Mouse (Mus musculus) left cerebral cortex, adult 9 months (tissue): ENCODE results near the gene Mpo.
A peak's percentile ranks its signal among the peaks of the same experiment; 100 is the strongest.

Experiments
- DNase-seq, 2 experiments: peaks; one replicate each; pipeline ENCODE4 v3.0.0; 2022; ENCODE audit warnings: low spot score in 2 of 2

Gene Mpo

GRCm38 (mm10) chr11:87758161-87758911 is 35.0 kb upstream of the Mpo start:
- no peak for DNase-seq

GRCm38 (mm10) chr11:87758957-87759608 is 34.3 kb upstream of the Mpo start:
- no peak for DNase-seq

GRCm38 (mm10) chr11:87759609-87760005 is 33.8 kb upstream of the Mpo start:
- peak; percentile 52 to 58 for DNase-seq

DNA sequence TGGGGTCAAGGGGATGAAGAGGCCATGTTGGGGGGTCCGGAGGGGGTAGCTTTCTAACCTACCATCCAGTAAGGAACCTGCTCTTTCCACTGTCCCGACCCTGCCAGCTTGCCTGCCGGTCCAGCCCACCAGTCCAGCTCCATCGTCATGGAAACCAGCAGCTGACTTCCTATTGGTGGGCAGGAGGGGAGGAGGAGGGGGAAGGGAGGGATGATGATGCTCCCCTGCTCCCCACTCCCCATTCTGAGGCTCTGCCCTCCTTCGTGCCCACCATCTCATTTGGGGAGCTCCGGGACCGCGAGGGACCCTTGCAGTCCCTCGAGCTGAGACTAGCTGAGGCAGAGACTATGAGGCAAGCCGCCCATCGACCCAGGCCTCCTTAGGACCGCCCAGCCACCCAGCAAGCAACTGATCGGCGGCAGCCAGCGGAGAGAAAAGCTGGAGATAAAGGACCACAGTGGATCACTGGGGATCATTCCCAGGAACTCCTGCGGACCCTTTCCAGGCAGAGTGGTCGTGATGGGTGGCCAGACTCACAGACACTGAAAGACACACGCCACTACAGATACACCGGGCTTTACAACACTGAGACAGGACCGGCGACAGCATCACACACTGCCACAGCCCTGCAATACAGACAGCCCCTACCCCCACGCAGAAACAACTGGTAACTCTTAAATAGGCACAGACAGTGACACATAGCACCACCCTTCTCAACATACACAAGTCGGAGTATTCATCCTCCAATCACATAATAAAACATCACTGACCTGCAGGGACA is 32.9 kb upstream of the Mpo start, which contains the start of gene Tspoap1:
Gene Tspoap1, plus strand, starts transcription at position 241 of the 781 bp plus-strand sequence.
- peak; percentile 62 to 76 for DNase-seq

DNA sequence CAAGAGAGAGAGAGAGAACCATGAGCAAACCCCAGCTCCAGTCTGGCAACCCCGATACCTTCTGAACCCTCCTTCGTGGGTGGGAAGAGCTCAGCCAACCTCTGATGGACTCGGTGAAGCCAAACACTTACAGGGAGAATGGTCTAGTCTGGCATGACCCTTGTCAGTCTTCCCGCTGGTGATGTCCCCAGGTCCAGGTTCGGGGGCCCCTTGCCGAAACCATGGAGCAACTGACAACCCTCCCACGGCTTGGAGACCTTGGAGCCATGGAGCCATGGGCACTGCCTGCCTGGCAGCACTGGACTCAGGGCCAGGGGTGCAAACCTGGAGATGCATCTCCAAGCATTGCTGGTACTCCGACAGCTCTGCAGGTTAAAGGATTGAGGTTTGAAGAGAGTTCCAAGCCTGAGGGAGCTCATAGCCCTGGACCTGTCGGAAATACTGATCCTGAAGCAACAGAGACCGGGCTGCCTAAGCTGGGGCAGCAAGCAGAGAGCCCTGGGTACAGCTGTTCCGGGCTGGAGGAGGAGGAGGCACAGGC is 32.1 kb upstream of the Mpo start:
- DNase-seq: no peak

DNA sequence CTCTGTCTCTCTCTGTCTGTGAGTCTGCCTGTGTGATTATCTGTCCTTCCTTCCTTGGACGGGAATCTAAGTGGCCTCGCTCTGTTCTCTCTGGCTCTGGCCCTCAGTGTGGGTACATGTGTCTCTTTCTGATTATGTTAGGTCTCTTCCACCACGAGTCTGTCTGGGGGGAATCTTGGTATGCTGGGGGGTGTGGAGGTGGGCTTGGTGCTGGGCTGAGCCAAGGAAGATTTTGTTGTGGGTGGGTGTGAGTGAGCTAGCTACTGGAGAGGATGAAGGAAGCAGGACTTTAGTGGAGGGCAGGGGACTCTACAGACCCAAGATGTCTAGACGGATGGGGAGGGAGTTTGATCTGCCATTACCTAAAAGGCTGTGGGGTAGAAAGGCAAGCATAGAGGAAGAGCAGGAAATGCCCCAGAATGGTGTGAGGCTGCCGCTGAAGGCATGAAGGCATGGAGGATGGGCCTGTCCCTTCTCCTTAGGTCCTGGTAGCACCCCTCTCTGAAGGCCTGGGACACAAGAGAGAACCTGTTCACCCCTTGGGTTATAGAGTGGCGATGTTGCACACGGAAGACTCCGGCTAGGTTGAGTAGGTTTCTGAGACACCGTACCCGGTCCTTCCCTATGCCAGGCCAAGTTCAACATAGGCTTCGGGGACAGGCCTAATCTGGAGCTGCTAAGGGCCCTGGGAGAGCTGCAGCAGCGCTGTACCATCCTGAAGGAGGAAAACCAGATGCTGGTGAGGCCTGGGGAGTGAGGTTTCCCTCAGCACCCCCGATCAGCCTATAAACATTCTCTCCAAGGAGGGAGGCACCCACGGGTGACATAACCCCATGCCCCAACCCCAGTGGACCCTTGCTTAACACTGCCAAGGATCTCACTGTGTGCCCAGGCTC is 31.3 kb upstream of the Mpo start:
- peak in 1 of 2 experiments; percentile 37 for DNase-seq

DNA sequence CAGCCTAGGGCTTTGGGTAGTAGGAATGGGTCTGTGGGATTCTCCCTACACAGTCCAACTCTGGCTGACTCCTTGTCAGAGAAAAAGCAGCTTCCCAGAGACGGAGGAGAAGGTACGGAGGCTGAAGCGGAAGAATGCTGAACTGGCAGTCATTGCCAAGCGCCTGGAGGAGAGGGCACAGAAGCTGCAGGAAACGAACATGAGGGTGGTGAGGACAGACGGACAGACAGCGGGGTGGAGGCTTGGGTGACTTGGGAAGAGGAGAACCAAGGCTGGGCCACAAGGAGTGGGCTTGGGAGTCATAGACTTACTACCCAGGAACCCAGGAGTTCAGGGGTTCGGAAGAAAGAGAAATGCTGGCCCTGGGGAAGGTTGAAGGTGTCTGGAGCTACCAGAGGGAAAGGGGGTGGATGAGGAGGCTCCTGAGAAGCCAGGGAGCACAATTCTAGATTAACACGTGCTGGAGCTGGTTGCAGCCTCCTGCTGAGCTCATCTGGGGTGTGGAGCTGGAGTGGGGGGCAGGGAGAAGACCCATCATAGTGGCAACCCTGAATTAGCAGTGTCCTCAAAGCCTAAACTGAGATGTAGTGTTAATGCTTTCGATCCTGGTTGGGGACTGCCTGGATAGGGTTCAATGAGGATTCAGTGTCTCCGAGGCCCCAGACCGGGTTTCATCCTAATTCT is 30.5 kb upstream of the Mpo start:
- peak; percentile 47 to 70 for DNase-seq

DNA sequence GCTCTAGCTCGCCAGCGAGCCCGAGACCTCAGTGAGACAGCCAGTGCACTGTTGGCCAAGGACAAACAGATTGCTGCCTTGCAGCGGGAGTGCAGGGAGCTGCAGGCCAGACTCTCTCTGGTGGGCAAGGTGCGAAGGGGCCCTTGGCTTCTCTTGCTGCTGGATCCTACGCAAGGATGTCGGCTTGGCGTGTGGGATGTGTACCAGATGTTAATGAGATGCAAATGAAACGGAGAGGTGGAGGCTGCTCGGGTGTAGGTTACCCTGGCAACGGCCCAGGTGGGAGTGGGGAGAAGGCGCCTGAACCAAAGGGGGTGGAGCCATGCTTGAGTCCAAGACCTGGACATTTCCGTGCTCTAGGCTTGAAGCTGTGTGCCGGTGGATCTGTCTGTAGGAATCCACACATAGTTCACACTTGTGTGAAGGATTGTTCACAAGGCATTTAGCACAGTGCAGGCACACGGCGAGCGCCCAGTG is 29.8 kb upstream of the Mpo start:
- peak; percentile 84 to 87 for DNase-seq

DNA sequence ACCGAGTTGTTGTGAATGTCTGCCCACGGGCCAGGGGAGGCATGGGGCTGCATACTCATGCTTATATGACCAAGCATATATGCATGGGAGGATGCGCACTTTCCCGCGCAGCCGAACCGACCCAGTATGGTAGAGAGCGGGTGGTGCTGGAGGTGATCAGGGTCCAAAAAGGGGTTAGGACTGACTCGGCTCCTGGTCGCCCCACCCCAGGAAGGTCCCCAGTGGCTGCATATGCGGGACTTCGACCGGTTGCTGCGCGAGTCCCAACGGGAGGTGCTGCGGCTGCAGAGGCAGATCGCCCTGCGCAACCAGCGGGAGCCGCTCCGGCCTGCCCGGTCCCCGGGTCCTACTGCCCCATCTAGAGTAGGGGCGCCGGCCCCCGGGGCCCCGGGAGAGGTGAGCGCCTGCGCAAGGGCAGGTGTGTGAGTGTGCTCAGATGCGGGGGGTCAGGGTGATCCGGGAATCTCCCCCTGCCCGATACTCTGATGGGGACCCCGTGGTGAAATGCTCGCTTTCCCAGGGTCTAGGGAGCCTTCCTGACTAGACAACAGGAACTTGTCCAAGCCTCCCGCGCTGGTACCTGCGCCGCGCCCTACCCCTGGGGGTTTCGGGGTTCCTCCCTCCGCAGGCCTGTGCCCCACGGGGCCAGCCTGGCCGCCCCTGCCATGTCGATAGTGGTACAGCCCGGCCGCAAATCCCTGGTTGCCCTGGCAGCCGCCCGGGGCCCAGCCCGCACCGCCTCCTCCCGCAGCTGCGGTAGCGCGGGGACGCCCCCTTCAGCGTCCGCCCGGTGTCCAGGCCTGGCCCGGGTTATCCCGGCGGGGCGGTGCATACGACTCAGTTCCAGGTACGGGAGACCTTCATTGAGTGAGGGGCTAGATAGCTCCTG is 29.1 kb upstream of the Mpo start:
- DNase-seq: peak in 1 of 2 experiments; percentile 54

DNA sequence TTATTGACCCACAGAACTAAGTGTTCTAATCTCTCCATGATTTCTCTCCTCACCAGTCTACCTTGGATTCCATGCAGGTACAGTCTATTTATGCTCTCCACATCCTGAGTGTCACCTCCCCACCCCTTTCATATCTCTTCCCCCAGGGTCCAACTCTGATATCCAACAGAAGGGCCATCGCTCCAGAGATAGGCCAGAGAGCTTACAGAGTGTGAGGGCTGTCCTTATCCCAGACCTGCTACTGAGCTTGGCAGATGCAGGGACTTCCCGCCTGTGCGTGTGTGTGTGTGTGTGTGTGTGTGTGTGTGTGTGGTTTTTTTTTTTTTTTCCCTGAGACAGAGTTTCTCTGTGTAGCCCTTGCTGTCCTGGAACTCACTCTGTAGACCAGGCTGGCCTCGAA is 24.6 kb upstream of the Mpo start:
- no peak for DNase-seq

GRCm38 (mm10) chr11:87770989-87771388 is 22.4 kb upstream of the Mpo start:
- DNase-seq: peak in 1 of 2 experiments; percentile 79

GRCm38 (mm10) chr11:87772354-87772753 is 21.0 kb upstream of the Mpo start:
- no peak for DNase-seq

DNA sequence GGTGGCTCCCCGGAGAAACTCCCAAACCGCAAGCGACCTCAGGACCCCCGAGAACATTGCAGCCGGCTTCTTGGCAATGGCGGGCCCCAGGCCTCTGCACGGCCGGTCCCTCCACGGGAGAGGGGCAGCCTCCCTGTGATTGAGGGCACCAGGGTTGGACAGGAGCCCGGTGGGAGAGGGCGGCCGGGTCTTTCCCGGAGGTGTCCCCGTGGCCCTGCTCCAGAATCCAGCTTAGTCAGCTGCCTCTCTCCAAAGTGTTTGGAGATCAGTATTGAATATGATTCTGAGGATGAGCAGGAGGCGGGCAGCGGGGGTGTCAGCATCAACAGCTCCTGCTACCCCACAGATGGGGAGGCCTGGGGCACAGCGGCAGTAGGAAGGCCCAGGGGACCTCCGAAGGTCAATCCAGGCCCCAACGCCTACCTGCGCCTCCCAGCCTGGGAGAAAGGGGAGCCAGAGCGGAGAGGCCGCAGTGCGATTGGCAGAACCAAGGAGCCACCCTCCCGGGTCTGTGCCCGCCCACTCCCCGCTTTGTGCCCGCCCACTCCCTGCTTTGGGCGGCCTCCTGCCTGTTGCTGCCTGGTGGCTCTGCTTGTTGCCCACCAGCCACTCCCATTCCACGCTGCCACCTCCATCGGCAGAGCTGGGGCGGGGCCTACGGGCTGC is 15.1 kb upstream of the Mpo start:
- DNase-seq: peak; percentile 48 to 67

GRCm38 (mm10) chr11:87778915-87779314 is 14.5 kb upstream of the Mpo start:
- DNase-seq: no peak

- no peak for DNase-seq
These were observed 14.0 kb upstream of the Mpo start for GRCm38 (mm10) chr11:87779392-87779791.

- no peak for DNase-seq
These were observed 13.3 kb upstream of the Mpo start for GRCm38 (mm10) chr11:87780130-87780529.

- DNase-seq: no peak
These were observed 3.3 kb upstream of the Mpo start for GRCm38 (mm10) chr11:87790088-87790487.

- peak; percentile 28 to 63 for DNase-seq
These were observed 8.4 kb downstream of the Mpo start for GRCm38 (mm10) chr11:87801711-87802275.
